Mouse (Mus musculus) hindbrain, postnatal 0 days (tissue): ENCODE results near the gene Rab29. TPM values are rescaled to one million over a fixed set of nuclear protein-coding genes. Genes with fewer than 3 reads are reported as not detected.

ENCODE experiments used
- ATAC-seq: fragments of 200-750 bp; cut with Nextera tagmentation; 2 replicates; pipeline ENCODE4 v1.8.0; 2017; ENCODE audit warnings: mild to moderate bottlenecking, moderate TSS enrichment, moderate library complexity
- DNase-seq: peaks from one replicate; pipeline ENCODE4 v3.0.0-alpha.2; 2015; ENCODE audit warnings: low spot score
- H3K27ac ChIP-seq: fragments of 300-500 bp; sonication (generic); 2 replicates; pipeline ENCODE4 v1.5.1; 2014; ENCODE audit warnings: mild to moderate bottlenecking
- H3K27me3 ChIP-seq: fragments of 300-500 bp; sonication (generic); 2 replicates; pipeline ENCODE4 v1.6.1; 2014; ENCODE audit warnings: low read length, mixed read lengths; ENCODE audit not compliant: insufficient read depth
- H3K36me3 ChIP-seq: fragments of 300-500 bp; sonication (generic); 2 replicates; pipeline ENCODE4 v1.6.1; 2014; ENCODE audit warnings: low read length, mixed read lengths; ENCODE audit not compliant: insufficient read depth
- H3K4me1 ChIP-seq: fragments of 300-500 bp; sonication (generic); 2 replicates; pipeline ENCODE4 v1.6.1; 2014; ENCODE audit warnings: antibody characterized with exemption, low read length, mixed read lengths; ENCODE audit not compliant: insufficient read depth
- H3K4me2 ChIP-seq: fragments of 300-500 bp; sonication (generic); 2 replicates; pipeline ENCODE4 v1.6.1; 2014; ENCODE audit warnings: low read depth, mild to moderate bottlenecking, low read length, moderate library complexity, mixed read lengths
- H3K4me3 ChIP-seq: fragments of 300-500 bp; sonication (generic); 2 replicates; pipeline ENCODE4 v1.5.1; 2014; ENCODE audit warnings: low read length
- H3K9ac ChIP-seq: fragments of 300-500 bp; sonication (generic); replicated peaks from 2 replicates; pipeline ENCODE4 v1.6.1; 2014; ENCODE audit warnings: mild to moderate bottlenecking, low read length, moderate library complexity, mixed read lengths
- H3K9me3 ChIP-seq: fragments of 300-500 bp; sonication (generic); 2 replicates; pipeline ENCODE4 v1.6.1; 2016; ENCODE audit warnings: low read length, mixed read lengths
- CTCF ChIP-seq: IDR thresholded peaks from 2 replicates; pipeline ENCODE4 v1.5.1; 2016; ENCODE audit warnings: antibody characterized with exemption, control low read depth, low read depth
- WGBS: fragments of 180-500 bp; shearing (Covaris S2); extraction: QIAGEN DNeasy Blood & Tissue Kit; methylation state at CpG from one replicate; pipeline ENCODE4 v1.1.7; 2014; 5-methylcytosine and 5-hydroxymethylcytosine counted together
- polyA plus RNA-seq: library from polyadenylated mRNA; unstranded; fragments of >200 nt; fragmentation: Nextera tagmentation; extraction: Ambion mirVana; gene quantifications from 2 replicates; pipeline ENCODE4 v1.2.1, GENCODE M21; 2015
- total RNA-seq: library from RNA; depleted of rRNA; stranded (reverse); fragments of >200 nt; gene quantifications from 2 replicates; pipeline ENCODE4 v1.2.3, GENCODE M21; 2014

The Rab29 gene
- total and polyA plus RNA-seq, 2 experiments from 2014 or later = 6.4 to 8.9 TPM

DNA sequence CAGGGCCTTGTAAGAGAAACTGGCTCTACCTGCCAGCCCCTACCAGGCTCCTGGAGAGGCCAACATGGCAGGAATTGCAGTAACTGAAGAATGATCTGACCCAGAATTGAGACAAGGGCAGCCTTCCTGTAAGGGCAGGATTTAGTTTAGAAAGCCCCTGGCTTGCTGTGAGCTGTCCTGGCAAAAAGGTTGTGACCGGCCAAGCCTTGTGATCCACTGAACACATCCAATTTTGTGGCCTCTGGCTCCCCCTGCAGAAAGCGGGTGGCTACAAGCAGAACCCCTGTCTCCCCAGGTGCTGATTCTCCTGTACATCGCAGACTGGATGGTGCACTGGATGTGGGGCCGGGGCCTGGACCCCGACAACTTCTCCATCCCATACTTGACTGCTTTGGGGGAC lies 20.8 kb upstream of the Rab29 start:
- Histone ChIP-seq H3K9ac (no peak overlapping the region), H3K27me3 (no peaks in the 10 kb centered on the region), H3K36me3 (peaks cover 34% of the 10 kb centered on the region), H3K9me3 (no peaks in the 10 kb centered on the region), H3K4me3 (no peak overlapping the region), H3K27ac (no peak overlapping the region), H3K4me1 (no peaks in the 10 kb centered on the region), H3K4me2 (no peak overlapping the region)
- peak; percentile 71 for DNase-seq
- ATAC-seq = no peak
- WGBS = 71% methylated on average over 5 of the region's 5 CpGs
- peak; percentile 66 for TF ChIP-seq CTCF

- Histone ChIP-seq H3K9ac (no peak overlapping the region), H3K9me3 (no peaks in the 10 kb centered on the region), H3K4me1 (no peaks in the 10 kb centered on the region), H3K36me3 (no peaks in the 10 kb centered on the region), H3K4me3 (no peak overlapping the region), H3K27me3 (no peaks in the 10 kb centered on the region), H3K27ac (no peak overlapping the region), H3K4me2 (no peak overlapping the region)
- no peak for ATAC-seq
- 83% methylated on average over 4 of the region's 4 CpGs for WGBS
- TF ChIP-seq CTCF = no peak
- no peak for DNase-seq
Measured at GRCm38 (mm10) chr1:131861811-131862210, 5.2 kb upstream of the Rab29 start.

GRCm38 (mm10) chr1:131865596-131865995 lies 1.4 kb upstream of the Rab29 start:
- H3K36me3 ChIP-seq = no peaks in the 10 kb centered on the region
- H3K27me3 ChIP-seq = no peaks in the 10 kb centered on the region
- 82% methylated on average over 5 of the region's 5 CpGs for WGBS
- H3K4me1 ChIP-seq = no peaks in the 10 kb centered on the region
- TF ChIP-seq CTCF = no peak
- no peaks in the 10 kb centered on the region for H3K9me3 ChIP-seq
- ATAC-seq = no peak
- H3K4me2 ChIP-seq = no peak overlapping the region
- no peak overlapping the region for H3K9ac ChIP-seq
- H3K4me3 ChIP-seq = no peak overlapping the region
- no peak for DNase-seq
- H3K27ac ChIP-seq = no peak overlapping the region

- no peak overlapping the region for H3K9ac ChIP-seq
- H3K4me2 ChIP-seq = no peak overlapping the region
- no peak for ATAC-seq
- no peaks in the 10 kb centered on the region for H3K9me3 ChIP-seq
- no peak for DNase-seq
- TF ChIP-seq CTCF = no peak
- H3K27me3 ChIP-seq = no peaks in the 10 kb centered on the region
- H3K4me3 ChIP-seq = no peak overlapping the region
- H3K36me3 ChIP-seq = no peaks in the 10 kb centered on the region
- 81% methylated on average over 6 of the region's 6 CpGs for WGBS
- no peaks in the 10 kb centered on the region for H3K4me1 ChIP-seq
- no peak overlapping the region for H3K27ac ChIP-seq
Measured at GRCm38 (mm10) chr1:131866304-131866999, 572 bp upstream of the Rab29 start.

DNA sequence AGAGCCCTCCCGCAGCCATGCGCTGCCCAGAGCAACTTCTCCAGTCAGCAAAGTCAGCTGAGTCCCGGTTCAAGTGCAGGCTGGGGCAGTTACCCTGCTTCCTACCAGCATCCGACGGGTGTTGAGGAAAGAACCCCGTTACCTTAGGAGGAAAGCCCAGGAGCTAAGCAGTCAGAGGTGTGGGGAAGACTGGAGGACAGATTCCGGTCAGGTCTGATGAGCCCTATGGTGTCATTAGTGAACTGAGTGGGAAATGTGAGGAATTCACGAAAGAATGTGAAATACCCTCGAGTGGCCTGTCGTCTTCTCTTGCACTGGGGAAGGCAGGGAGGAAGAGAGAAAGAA lies 894 bp downstream of the Rab29 start:
- Histone ChIP-seq H3K4me3 (peak overlapping the region; percentile 61), H3K9me3 (no peaks in the 10 kb centered on the region), H3K4me1 (no peaks in the 10 kb centered on the region), H3K4me2 (peak overlapping the region; percentile 79), H3K27me3 (no peaks in the 10 kb centered on the region), H3K36me3 (no peaks in the 10 kb centered on the region), H3K9ac (peak overlapping the region; percentile 39), H3K27ac (no peak overlapping the region)
- no peak for ATAC-seq
- WGBS = 28% methylated on average over 10 of the region's 10 CpGs
- TF ChIP-seq CTCF = no peak
- no peak for DNase-seq

DNA sequence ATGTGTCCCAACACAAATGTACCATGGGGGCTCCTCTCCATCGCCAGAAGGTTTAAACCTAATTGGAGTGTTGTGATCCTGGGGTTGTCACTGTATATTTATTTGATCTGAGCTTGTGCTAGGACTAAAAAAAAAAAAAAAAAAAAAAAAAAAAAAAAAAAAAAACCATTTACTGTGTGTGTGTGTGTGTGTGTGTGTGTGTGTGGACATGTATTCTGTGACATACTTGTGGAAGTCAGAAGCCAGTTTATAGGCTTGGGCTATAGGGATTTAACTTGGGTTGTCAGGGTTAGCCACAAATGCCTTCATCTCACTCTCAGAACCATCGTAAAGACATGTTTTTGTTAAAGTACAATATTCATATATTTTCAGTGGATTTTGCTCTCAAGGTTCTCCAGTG lies 2.5 kb downstream of the Rab29 start:
- no peak for TF ChIP-seq CTCF
- no peaks in the 10 kb centered on the region for H3K27me3 ChIP-seq
- H3K4me3 ChIP-seq = no peak overlapping the region
- no peaks in the 10 kb centered on the region for H3K9me3 ChIP-seq
- ATAC-seq = no peak
- H3K9ac ChIP-seq = no peak overlapping the region
- H3K4me1 ChIP-seq = no peaks in the 10 kb centered on the region
- H3K4me2 ChIP-seq = no peak overlapping the region
- H3K36me3 ChIP-seq = no peaks in the 10 kb centered on the region
- DNase-seq = no peak
- WGBS = 90% methylated on average over 2 of the region's 2 CpGs
- H3K27ac ChIP-seq = no peak overlapping the region

DNA sequence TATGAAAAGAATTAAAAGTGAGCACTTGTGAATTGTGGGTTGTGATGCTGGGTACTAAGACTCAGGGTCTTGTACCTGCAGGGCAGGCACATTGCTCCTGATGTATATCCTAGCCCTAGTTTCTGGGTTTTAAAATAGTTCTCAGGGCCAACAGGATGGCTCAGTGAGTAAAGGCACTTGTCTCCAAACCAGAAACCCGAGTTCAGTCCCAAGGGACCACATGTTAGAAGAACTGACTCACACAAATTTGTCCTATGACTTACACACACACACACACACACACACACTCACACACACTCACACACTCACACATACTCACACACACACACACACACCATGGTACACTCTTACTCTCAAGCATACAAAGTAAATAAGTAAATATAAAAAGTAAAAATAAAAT lies 5.8 kb downstream of the Rab29 start:
- no peaks in the 10 kb centered on the region for H3K9me3 ChIP-seq
- DNase-seq = no peak
- H3K4me3 ChIP-seq = no peak overlapping the region
- TF ChIP-seq CTCF = no peak
- 58% methylated on average over 1 of the region's 1 CpGs for WGBS
- H3K4me1 ChIP-seq = no peaks in the 10 kb centered on the region
- no peak overlapping the region for H3K9ac ChIP-seq
- no peaks in the 10 kb centered on the region for H3K36me3 ChIP-seq
- no peak overlapping the region for H3K4me2 ChIP-seq
- no peak overlapping the region for H3K27ac ChIP-seq
- ATAC-seq = no peak
- H3K27me3 ChIP-seq = no peaks in the 10 kb centered on the region
